Mouse (Mus musculus) testis, adult 2 months (tissue): Measurements from ENCODE around the gene Gpc6.

Experiments
- CTCF ChIP-seq: fragments of 200-500 bp; IDR thresholded peaks from 2 replicates; pipeline ENCODE4 v1.5.1; 2012; ENCODE audit warnings: low read depth, mild to moderate bottlenecking, inconsistent platforms, low read length, moderate library complexity; ENCODE audit not compliant: control insufficient read depth, insufficient read depth, insufficient replicate concordance
- POLR2A ChIP-seq: fragments of 200-500 bp; IDR thresholded peaks from 2 replicates; pipeline ENCODE4 v1.6.1; 2012; ENCODE audit warnings: low read depth, mild to moderate bottlenecking, inconsistent platforms, low read length, moderate library complexity; ENCODE audit not compliant: control insufficient read depth

DNA sequence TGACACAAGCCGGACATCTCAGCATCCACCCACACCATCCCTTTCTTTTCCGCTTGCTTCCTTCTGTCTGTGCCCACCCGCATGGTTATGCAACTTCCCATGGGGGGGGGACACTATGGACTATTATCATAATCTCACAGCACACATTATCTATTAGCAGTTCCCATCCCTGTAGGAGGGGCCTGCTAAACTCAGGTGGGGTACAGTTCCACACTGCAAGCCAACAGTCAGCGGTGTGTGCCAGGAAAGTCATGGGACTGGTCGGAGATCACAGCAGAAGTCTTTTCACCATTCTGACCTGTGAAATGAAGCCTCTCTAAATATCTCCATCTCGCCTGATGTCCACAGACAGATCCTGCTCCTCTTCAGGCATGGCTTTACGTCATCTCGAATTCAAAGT lies 770.5 kb downstream of the Gpc6 start:
- TF ChIP-seq POLR2A (no peak), CTCF (no peak)
